Mouse (Mus musculus) layer of hippocampus, adult 2 months (tissue): ENCODE results near the gene Zfp458. TPM values are rescaled to one million over a fixed set of nuclear protein-coding genes. Genes with fewer than 3 reads are reported as not detected.
"Not testable (repeated sequence)": the region's sequence is repeated elsewhere in the genome, so short reads cannot be mapped to it uniquely, and the experiment has no call there.

Experiments used
- DNase-seq, 2 experiments: peaks; one replicate each; pipeline ENCODE4 v3.0.0; 2022; ENCODE audit warnings: low spot score in 2 of 2
- H3K27ac ChIP-seq: fragments of 200-600 bp; 2 replicates; pipeline ENCODE4 v1.8.1; 2022
- H3K4me3 ChIP-seq: fragments of 200-600 bp; 2 replicates; pipeline ENCODE4 v1.8.1; 2022; ENCODE audit warnings: mild to moderate bottlenecking
- CTCF ChIP-seq: fragments of 200-600 bp; conservative IDR thresholded peaks from 2 replicates; pipeline ENCODE4 v1.8.1; 2022; ENCODE audit warnings: antibody characterized with exemption, mild to moderate bottlenecking, moderate library complexity
- long read RNA-seq, 2 experiments: library from polyadenylated mRNA; stranded (forward); transcript quantifications; one replicate each; pipeline ENCODE4 v2.0.0; 2021; ENCODE audit warnings: borderline mapping rate in 2 of 2
- total RNA-seq, 2 experiments: library from RNA; stranded (reverse); gene quantifications; 2 replicates each; pipeline ENCODE4 v1.2.3; 2021

Gene Zfp458
- 10 to 100 TPM; 19.9 to 22.2 TPM for total RNA-seq
- long read RNA-seq, experiment 1, full-length matches to known transcripts: 1 of 2 reads
- long read RNA-seq, experiment 1, partial matches to known transcripts: 0 of 2 reads
- long read RNA-seq, experiment 1, other reads (novel, unspliced or antisense): 1 of 2 reads
- long read RNA-seq, experiment 2, full-length matches to known transcripts: 3 of 5 reads
- long read RNA-seq, experiment 2, partial matches to known transcripts: 0 of 5 reads
- long read RNA-seq, experiment 2, other reads (novel, unspliced or antisense): 2 of 5 reads

DNA sequence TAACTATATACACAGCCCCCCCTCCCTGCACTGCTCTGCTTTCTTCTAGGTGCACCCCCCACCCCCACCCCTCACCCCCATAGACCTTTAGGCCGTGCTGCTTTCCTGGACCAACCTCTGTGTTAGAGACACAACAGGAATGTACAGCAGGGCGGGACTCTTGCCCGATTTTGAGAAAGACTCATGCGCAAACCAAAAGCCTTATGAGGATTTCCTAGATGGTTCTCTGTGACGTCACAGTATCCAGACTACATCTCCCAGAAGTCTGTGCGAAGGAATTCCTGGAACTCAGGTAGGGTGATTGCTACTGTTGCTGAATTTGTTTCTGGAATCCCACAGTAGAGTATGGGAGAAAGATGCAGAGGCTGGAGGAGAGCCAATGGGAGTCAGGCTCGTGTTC lies at the start of gene Zfp458:
Zfp458 (minus strand) TSS at position 153 of the 400 bp plus-strand sequence.
- no peak within 1 kb of the TSS for H3K4me3 ChIP-seq
- DNase-seq: peak in 1 of 2 experiments; percentile 28
- H3K27ac ChIP-seq: no peak within 1 kb of the TSS
- no peak for TF ChIP-seq CTCF

DNA sequence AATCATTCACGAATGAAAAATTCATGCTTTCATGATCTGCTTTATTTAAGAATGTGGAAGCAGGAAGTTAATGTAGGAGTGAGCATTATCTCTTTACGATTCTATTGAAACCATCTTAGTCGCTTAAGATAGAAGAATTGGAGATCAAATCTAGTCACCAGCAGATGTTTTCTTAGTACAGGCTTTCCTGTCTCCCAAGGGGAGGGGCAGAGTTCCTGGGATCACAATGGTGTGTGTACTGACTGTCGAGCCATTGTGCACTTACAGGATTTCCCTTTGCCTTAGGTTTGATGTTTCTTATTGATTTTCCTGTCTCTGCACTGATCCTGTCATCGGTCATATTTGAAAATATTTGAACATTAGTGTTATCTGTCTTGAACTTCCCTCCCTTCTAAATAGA lies 28.5 kb upstream of the Zfp458 start:
- Histone ChIP-seq H3K27ac (peak overlapping the region; percentile 94), H3K4me3 (peak overlapping the region; percentile 64)
- TF ChIP-seq CTCF: no peak
- peak in 1 of 2 experiments; percentile 6 for DNase-seq

DNA sequence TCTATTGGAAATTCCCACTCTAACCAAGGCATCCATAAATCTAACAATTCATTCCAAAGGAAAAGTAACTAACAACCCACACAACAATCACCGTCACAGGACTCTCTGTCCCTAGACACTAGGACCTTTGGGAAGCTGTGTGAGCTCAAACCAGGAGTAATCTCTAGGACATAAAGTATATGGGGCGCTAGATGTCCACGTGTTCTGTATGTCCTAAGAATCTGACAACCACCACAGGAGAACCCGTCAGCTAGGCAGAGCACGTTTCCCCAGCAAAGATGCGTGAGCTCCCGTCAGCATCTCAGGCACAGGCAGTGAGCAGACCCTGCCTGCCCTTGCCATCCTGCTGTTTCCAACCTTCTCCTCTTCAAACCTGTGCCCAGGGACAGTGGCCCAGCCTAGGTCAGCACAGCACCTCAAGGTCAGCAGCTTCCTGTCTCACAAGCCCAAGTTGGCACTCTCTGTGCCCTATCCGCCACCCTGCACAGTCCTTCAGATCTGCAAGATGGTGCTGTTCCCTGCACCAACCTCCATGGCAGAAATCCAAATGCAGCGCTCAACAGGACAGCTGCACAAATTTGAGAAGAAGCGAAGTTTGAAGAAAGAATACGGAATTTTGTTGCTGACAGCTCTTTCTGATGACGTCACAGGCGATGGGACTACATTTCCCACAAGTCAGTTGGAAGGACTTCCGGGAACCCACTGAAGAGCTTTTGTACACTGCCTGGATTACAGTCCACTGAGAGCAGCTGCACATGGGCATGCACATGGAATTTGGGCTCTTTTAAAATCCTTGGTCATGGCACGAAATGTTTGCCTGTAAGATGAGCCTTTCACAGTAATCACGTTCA lies 27.8 kb upstream of the Zfp458 start, which contains the start of gene Zfp457:
Zfp457 (minus strand) TSS at position 664 of the 851 bp plus-strand sequence.
- peak; percentile 89 to 94 for DNase-seq
- H3K27ac ChIP-seq: peak within 1 kb of the TSS; percentile 94
- no peak for TF ChIP-seq CTCF
- H3K4me3 ChIP-seq: peak within 1 kb of the TSS; percentile 64

DNA sequence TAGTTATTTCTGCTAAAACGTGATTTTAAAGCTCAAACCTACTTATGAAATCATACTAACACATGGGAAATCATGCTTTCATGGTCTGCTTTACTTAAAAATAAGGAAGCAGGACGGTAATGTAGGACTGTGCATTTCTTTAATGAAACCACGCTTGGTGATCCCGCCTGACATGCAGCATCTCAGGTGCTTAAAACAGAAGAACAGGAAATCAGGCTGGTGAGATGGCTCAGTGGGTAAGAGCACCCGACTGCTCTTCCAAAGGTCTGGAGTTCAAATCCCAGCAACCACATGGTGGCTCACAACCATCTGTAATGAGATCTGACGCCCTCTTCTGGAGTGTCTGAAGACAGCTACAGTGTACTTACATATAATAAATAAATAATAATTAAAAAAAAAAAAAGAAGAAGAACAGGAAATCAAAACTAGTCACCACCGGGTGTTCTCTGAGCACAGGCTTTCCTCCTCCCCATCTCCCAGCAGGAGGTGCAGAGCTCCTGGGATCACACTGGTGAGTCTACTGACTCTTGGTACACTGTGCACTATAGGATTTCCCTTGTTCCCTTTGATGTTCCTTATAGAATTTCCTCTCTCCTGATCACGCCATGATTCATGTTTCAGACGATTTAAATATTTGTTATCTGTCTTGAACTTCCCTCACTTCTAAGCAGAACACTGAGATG lies 8.7 kb downstream of the Zfp458 start:
- peak overlapping the region; percentile 83 for H3K4me3 ChIP-seq
- TF ChIP-seq CTCF: peak; percentile 23

DNA sequence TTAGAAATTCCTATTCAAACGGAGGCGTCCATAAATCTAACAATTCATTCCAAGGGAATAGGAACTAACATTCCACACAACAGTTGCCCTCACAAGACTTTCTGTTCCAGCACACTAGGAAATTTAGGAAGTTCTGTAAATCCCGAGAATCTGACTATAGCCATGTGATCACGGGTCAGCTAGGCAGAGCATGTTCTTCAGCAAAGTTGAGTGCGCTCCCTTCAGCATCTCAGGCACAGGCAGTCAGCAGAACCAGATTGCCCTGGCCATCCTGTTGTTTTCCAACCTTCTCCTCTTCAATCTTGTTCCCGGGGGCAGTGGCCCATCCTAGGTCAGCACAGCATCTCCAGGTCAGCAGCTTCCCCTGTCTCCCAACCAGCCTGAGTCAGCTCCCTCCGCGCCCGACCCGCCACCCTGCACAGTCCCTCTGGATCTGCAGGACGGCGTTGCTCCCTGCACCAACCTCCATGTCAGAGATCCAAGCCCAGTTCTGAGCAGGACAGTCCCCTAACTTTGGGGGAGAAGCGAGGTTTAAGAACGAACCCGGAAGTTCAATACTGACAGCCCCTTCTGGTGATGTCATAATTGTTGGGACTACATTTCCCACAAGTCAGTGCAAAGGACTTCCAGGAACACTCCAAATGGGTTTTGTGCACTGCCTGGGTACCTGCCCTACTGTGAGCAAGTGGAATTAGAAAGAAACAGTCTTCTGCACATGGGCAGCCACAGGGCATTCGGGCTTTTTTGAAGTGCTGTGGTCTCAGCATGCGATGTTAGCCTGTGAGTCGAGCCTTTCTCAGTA lies 9.5 kb downstream of the Zfp458 start:
- peak overlapping the region; percentile 81 for H3K27ac ChIP-seq
- DNase-seq: peak; percentile 87 to 92
- H3K4me3 ChIP-seq: peak overlapping the region; percentile 83
- no peak for TF ChIP-seq CTCF

More for the DNA sequence above, 8.7 kb downstream of the Zfp458 start:
- H3K27ac ChIP-seq: peak overlapping the region; percentile 81
- DNase-seq: not testable (repeated sequence)

DNA sequence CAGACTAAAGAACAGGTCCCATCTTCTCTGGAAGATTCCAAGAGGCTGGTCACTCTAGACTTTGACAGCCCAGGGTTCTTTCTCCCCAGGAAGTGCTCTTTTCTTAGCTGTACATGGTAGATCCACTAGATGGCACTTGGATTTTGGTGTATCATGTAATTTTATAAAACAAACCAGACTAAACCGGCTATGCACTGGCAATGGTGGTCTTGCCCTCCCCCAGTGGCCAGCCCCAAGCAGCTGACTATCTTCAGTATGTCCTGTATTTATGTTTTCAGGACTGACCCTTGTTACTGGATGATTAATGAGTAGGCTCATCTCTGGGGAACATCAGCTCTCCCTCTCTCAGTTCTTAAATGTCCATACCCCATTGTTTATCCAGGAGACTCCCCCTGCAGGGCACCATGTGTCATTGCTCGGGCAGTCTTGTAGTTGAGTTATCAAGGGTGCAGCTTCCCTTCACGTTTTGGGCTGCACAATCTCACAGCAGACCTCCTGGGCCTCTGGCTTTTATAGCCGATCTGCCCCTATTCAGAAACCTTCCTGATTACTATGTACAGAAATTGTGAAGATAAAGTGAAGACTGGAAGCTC lies 64.2 kb downstream of the Zfp458 start:
- no peak overlapping the region for H3K27ac ChIP-seq
- H3K4me3 ChIP-seq: no peak overlapping the region
- no peak for DNase-seq
- peak; percentile 58 for TF ChIP-seq CTCF

Other genes with a start within 250 kb of the Zfp458 start
- gene Zfp712, start 217.3 kb downstream of the Zfp458 start, total RNA-seq: 1 to 10 TPM; 4.6 to 5.6 TPM
- 1 to 10 TPM; 2.5 to 3.5 TPM for gene Zfp708, start 180.5 kb downstream of the Zfp458 start, total RNA-seq
- 1 to 10 TPM; 3.0 to 4.3 TPM for gene Gm28557, start 169.9 kb downstream of the Zfp458 start, total RNA-seq
- gene Rslcan18, start 162.2 kb downstream of the Zfp458 start, total RNA-seq: under 1 TPM; 0.39 to 0.44 TPM
- gene Zfp759, start 156.8 kb downstream of the Zfp458 start, total RNA-seq: 10 to 100 TPM in 1 of 2 experiments, 1 to 10 TPM in 1; 8.9 to 10.6 TPM
- 1 to 10 TPM; 4.1 to 6.7 TPM for gene Rsl1, start 105.3 kb downstream of the Zfp458 start, total RNA-seq
- gene Zfp455, start 84.0 kb downstream of the Zfp458 start, total RNA-seq: 1 to 10 TPM; 2.0 to 3.0 TPM
- gene Zfp457, start 28.0 kb upstream of the Zfp458 start, total RNA-seq: 1 to 10 TPM; 4.0 to 6.5 TPM
- gene Zfp595, start 54.1 kb upstream of the Zfp458 start, total RNA-seq: 1 to 10 TPM; 3.2 to 4.9 TPM
- gene Gm28044, start 82.1 kb upstream of the Zfp458 start, total RNA-seq: under 1 TPM; 0.81 to 0.82 TPM
- 1 to 10 TPM; 1.0 to 1.2 TPM for gene Zfp953, start 82.1 kb upstream of the Zfp458 start, total RNA-seq
- gene Gm28041, start 97.3 kb upstream of the Zfp458 start, total RNA-seq: under 1 TPM in 1 of 2 experiments, not detected in 1; 0.72 TPM
- gene Zfp456, start 97.3 kb upstream of the Zfp458 start, total RNA-seq: under 1 TPM; 0.52 to 0.59 TPM
- 1 to 10 TPM; 3.5 to 4.0 TPM for gene Zfp429, start 121.4 kb upstream of the Zfp458 start, total RNA-seq
- gene Zfp459, start 143.0 kb upstream of the Zfp458 start, total RNA-seq: 1 to 10 TPM; 1.8 to 2.8 TPM
- 10 to 100 TPM; 11.8 TPM for gene Zfp874a, start 173.2 kb upstream of the Zfp458 start, total RNA-seq
- 10 to 100 TPM; 15.1 to 15.7 TPM for gene Zfp874b, start 205.8 kb upstream of the Zfp458 start, total RNA-seq
- 1 to 10 TPM; 9.2 to 9.3 TPM for gene Zfp58, start 222.1 kb upstream of the Zfp458 start, total RNA-seq
- gene Gm26965, start 247.7 kb upstream of the Zfp458 start, total RNA-seq: 1 to 10 TPM in 1 of 2 experiments, not detected in 1; 1.5 TPM
- 10 to 100 TPM; 19.8 to 23.4 TPM for gene Zfp87, start 247.7 kb upstream of the Zfp458 start, total RNA-seq